Mouse (Mus musculus) layer of hippocampus, postnatal 25 days (tissue): ENCODE measurements around the gene Tnfrsf11a. TPM values are rescaled to one million over a fixed set of nuclear protein-coding genes. Genes with fewer than 3 reads are reported as not detected.

ENCODE experiments used
- DNase-seq, 2 experiments: peaks; one replicate each; pipeline ENCODE4 v3.0.0; 2022; ENCODE audit warnings: mixed read lengths in 2 of 2, low spot score in 1 of 2; ENCODE audit errors: extremely low spot score in 1 of 2
- total RNA-seq, 2 experiments: library from RNA; stranded (reverse); gene quantifications; 2 replicates each; pipeline ENCODE4 v1.2.3; 2021

Tnfrsf11a gene
- total RNA-seq, 2 experiments from 2014 or later: 2.8 to 3.2 TPM

- no peak for DNase-seq
Observed at GRCm38 (mm10) chr1:105824356-105824755, 43.8 kb downstream of the Tnfrsf11a start.

- no peak for DNase-seq
Observed at GRCm38 (mm10) chr1:105824980-105825379, 44.5 kb downstream of the Tnfrsf11a start.

GRCm38 (mm10) chr1:105827374-105827773 is 46.9 kb downstream of the Tnfrsf11a start:
- no peak for DNase-seq

- DNase-seq: no peak
Observed at GRCm38 (mm10) chr1:105827786-105828345, 47.3 kb downstream of the Tnfrsf11a start.

GRCm38 (mm10) chr1:105829171-105829570 is 48.7 kb downstream of the Tnfrsf11a start:
- no peak for DNase-seq

GRCm38 (mm10) chr1:105832784-105833183 is 52.3 kb downstream of the Tnfrsf11a start:
- DNase-seq: no peak

GRCm38 (mm10) chr1:105842950-105843349 is 62.4 kb downstream of the Tnfrsf11a start:
- DNase-seq: no peak

- DNase-seq: no peak
Observed at GRCm38 (mm10) chr1:105843386-105843785, 62.9 kb downstream of the Tnfrsf11a start.

- no peak for DNase-seq
Observed at GRCm38 (mm10) chr1:105843856-105844255, 63.3 kb downstream of the Tnfrsf11a start.

- peak in 1 of 2 experiments; percentile 13 for DNase-seq
Observed at GRCm38 (mm10) chr1:105844341-105845006, 64.0 kb downstream of the Tnfrsf11a start.

GRCm38 (mm10) chr1:105846431-105846830 is 65.9 kb downstream of the Tnfrsf11a start:
- no peak for DNase-seq

GRCm38 (mm10) chr1:105848806-105849205 is 68.3 kb downstream of the Tnfrsf11a start:
- DNase-seq: no peak

- DNase-seq: no peak
Observed at GRCm38 (mm10) chr1:105851341-105851740, 70.8 kb downstream of the Tnfrsf11a start.

- no peak for DNase-seq
Observed at GRCm38 (mm10) chr1:105859740-105860139, 79.2 kb downstream of the Tnfrsf11a start.

- no peak for DNase-seq
Observed at GRCm38 (mm10) chr1:105876589-105876988, 96.1 kb downstream of the Tnfrsf11a start.

GRCm38 (mm10) chr1:105877808-105878207 is 97.3 kb downstream of the Tnfrsf11a start:
- no peak for DNase-seq

GRCm38 (mm10) chr1:105878416-105878815 is 97.9 kb downstream of the Tnfrsf11a start:
- DNase-seq: no peak

- no peak for DNase-seq
Observed at GRCm38 (mm10) chr1:105880555-105881304, 100.2 kb downstream of the Tnfrsf11a start.

GRCm38 (mm10) chr1:105881466-105881865 is 100.9 kb downstream of the Tnfrsf11a start:
- no peak for DNase-seq

- DNase-seq: no peak
Observed at GRCm38 (mm10) chr1:105883498-105883897, 103.0 kb downstream of the Tnfrsf11a start.

GRCm38 (mm10) chr1:105885101-105885500 is 104.6 kb downstream of the Tnfrsf11a start:
- DNase-seq: no peak
